Mouse (Mus musculus): ENCODE data around the gene Rpl27.
"Not testable (repeated sequence)": the region's sequence is repeated elsewhere in the genome, so short reads cannot be mapped to it uniquely, and the experiment has no call there.

GRCm38 (mm10) chr11:101466552-101466950 is 24.5 kb downstream of the Rpl27 start:
- not testable (repeated sequence) for TF ChIP-seq CTCF (IDR thresholded peaks at IDR 0.05; ENCODE audit: extremely low read depth, insufficient read length, insufficient replicate concordance, low read depth, low read length); POLR2A (IDR thresholded peaks at IDR 0.05; ENCODE audit: low read depth, low read length)
